Mouse (Mus musculus): Measurements from ENCODE around the gene Pxmp4. TPM values are rescaled to one million over a fixed set of nuclear protein-coding genes. Genes with fewer than 3 reads are reported as not detected.

The Pxmp4 gene
- polyA plus RNA-seq, 1 experiment from 2014 or later, result 32.4 TPM

DNA sequence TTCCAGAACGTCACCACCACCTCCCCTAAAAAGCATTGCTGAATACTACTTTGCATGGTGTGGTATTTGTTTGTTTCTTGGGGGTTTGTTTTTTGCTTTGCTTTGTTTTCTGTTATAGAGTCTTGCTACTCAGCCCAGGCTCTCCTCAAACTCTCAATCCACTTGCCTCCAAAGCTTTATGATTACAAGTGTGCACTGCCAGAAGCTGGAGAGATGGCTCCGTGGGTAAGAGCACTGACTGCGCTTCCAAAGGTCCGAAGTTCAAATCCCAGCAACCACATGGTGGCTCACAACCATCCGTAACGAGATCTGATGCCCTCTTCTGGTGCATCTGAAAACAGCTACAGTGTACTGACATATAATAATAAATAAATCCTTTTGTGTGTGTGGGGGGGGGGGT is 2.9 kb downstream of the Pxmp4 start:
- WGBS, result 74% methylated on average over 6 of the region's 6 CpGs
- no peak overlapping the region for H3K4me2 ChIP-seq (ENCODE audit: low read depth, low read length)
- no peak for ATAC-seq (ENCODE audit: insufficient read depth, low FRiP score)
- H3K27me3 ChIP-seq (ENCODE audit: control insufficient read depth, insufficient read depth, low read length), result no peaks in the 10 kb centered on the region
- H3K27ac ChIP-seq (ENCODE audit: low read length), result no peak overlapping the region
- peaks cover 9% of the 10 kb centered on the region for H3K4me1 ChIP-seq (ENCODE audit: control insufficient read depth, insufficient read depth, low read length)
- H3K36me3 ChIP-seq (ENCODE audit: control insufficient read depth, insufficient read depth, low read length), result no peaks in the 10 kb centered on the region
- H3K9me3 ChIP-seq (replicated peaks; ENCODE audit: control insufficient read depth, low read length), result no peaks in the 10 kb centered on the region
- no peak overlapping the region for H3K4me3 ChIP-seq (replicated peaks; ENCODE audit: low read length)
- no peak overlapping the region for H3K9ac ChIP-seq (ENCODE audit: low read length)

DNA sequence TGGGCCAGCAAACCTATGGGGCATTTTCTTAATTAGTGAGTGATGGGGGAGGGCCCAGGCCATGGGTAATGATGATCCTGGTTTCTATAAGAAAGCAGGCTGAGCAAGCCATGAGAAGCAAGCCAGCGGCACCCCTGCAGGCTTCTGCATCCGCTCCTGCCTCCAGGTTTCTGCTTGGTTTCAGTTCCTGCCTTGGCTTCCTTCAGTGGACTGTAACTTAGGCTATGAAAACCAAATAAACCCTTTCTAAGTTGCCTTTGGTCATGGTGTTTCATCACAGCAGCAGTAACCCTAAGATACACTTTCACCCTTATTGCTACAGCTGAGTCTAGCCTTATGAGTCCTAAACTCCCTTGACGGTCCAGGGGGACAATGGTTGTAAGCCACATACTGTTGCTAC is 6.1 kb downstream of the Pxmp4 start:
- Histone ChIP-seq H3K9me3 (replicated peaks; ENCODE audit: control insufficient read depth, low read length) (no peaks in the 10 kb centered on the region), H3K4me1 (ENCODE audit: control insufficient read depth, insufficient read depth, low read length) (peaks cover under 1% of the 10 kb centered on the region), H3K4me3 (replicated peaks; ENCODE audit: low read length) (no peak overlapping the region), H3K9ac (ENCODE audit: low read length) (no peak overlapping the region), H3K27ac (ENCODE audit: low read length) (no peak overlapping the region), H3K4me2 (ENCODE audit: low read depth, low read length) (no peak overlapping the region), H3K36me3 (ENCODE audit: control insufficient read depth, insufficient read depth, low read length) (peaks cover 3% of the 10 kb centered on the region; the same call in 1 of the 2 replicates), H3K27me3 (ENCODE audit: control insufficient read depth, insufficient read depth, low read length) (no peaks in the 10 kb centered on the region)
- 86% methylated on average over 3 of the region's 3 CpGs for WGBS
- no peak for ATAC-seq (ENCODE audit: insufficient read depth, low FRiP score)

DNA sequence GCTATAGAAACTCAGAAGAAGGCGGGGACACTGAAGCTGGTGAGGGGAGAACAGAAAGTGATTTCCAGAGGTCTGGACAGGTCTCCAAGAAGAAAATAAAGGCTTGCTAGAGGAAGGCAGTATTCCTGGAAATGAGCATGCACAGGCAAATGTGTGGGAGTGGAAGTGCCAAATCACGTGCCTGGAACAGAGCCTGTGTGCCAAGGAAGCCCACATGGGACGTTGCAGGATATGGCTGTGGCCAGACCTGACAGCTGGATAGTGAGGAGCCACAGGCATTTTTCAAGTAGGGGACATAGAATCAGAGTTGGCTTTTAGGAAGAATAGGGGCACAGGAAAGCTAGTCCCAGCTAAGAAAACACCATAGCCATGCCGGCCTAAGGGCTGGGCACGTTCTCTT is 7.7 kb downstream of the Pxmp4 start:
- no peak for ATAC-seq (ENCODE audit: insufficient read depth, low FRiP score)
- H3K36me3 ChIP-seq (ENCODE audit: control insufficient read depth, insufficient read depth, low read length), result peaks cover 3% of the 10 kb centered on the region; the same call in 1 of the 2 replicates

DNA sequence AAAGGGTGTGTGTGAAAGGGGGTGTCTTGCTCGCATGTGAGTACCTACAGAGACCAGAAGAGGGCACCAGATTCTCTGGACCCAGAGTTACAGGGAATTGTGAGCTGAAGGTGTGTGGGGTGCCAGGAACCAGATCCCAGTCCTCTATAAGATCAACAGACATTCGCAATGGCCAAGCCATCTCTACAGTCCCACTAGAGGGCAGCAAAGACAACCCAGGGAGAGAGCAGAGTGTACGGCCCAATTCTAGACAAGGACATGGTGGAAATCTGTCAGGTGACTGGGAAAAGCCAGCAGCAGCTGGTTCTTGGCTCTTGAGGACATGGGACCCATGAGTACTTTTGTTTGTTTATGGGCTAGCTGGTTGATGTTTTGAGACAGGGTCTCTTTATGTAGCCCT is 10.5 kb downstream of the Pxmp4 start:
- Histone ChIP-seq H3K9ac (ENCODE audit: low read length) (no peak overlapping the region), H3K4me3 (replicated peaks; ENCODE audit: low read length) (no peak overlapping the region), H3K27ac (ENCODE audit: low read length) (no peak overlapping the region), H3K4me2 (ENCODE audit: low read depth, low read length) (no peak overlapping the region), H3K27me3 (ENCODE audit: control insufficient read depth, insufficient read depth, low read length) (no peaks in the 10 kb centered on the region), H3K4me1 (ENCODE audit: control insufficient read depth, insufficient read depth, low read length) (no peaks in the 10 kb centered on the region), H3K9me3 (replicated peaks; ENCODE audit: control insufficient read depth, low read length) (no peaks in the 10 kb centered on the region), H3K36me3 (ENCODE audit: control insufficient read depth, insufficient read depth, low read length) (peaks cover 3% of the 10 kb centered on the region; the same call in 1 of the 2 replicates)
- WGBS, result 65% methylated on average over 3 of the region's 3 CpGs
- no peak for ATAC-seq (ENCODE audit: insufficient read depth, low FRiP score)

More for the DNA sequence above, 7.7 kb downstream of the Pxmp4 start:
- H3K9me3 ChIP-seq (replicated peaks; ENCODE audit: control insufficient read depth, low read length), result no peaks in the 10 kb centered on the region
- WGBS, result 76% methylated on average over 5 of the region's 5 CpGs
- no peaks in the 10 kb centered on the region for H3K27me3 ChIP-seq (ENCODE audit: control insufficient read depth, insufficient read depth, low read length)
- no peak overlapping the region for H3K4me2 ChIP-seq (ENCODE audit: low read depth, low read length)
- no peak overlapping the region for H3K4me3 ChIP-seq (replicated peaks; ENCODE audit: low read length)
- no peak overlapping the region for H3K9ac ChIP-seq (ENCODE audit: low read length)
- no peaks in the 10 kb centered on the region for H3K4me1 ChIP-seq (ENCODE audit: control insufficient read depth, insufficient read depth, low read length)
- H3K27ac ChIP-seq (ENCODE audit: low read length), result no peak overlapping the region

DNA sequence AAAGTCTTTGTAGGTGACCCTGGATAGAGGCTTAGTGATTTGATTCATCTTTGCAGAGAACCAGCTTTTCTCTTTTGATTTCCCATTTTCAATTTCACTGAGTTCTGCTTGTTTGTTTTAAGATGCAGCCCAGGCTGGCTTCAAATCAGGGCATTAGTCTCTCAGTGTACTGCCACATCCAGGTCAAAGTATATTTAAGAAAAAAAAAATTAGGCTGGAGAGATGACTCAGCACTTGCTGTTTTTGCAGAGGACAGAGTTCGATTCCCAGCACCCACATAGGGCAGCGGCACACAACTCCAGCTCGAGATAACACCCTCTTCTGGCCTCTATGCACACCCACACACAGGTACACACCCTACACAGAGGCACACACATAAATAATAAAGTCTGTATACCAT is 12.3 kb downstream of the Pxmp4 start:
- H3K4me3 ChIP-seq (replicated peaks; ENCODE audit: low read length), result no peak overlapping the region
- no peak overlapping the region for H3K9ac ChIP-seq (ENCODE audit: low read length)
- H3K27ac ChIP-seq (ENCODE audit: low read length), result no peak overlapping the region
- peaks cover 8% of the 10 kb centered on the region for H3K36me3 ChIP-seq (ENCODE audit: control insufficient read depth, insufficient read depth, low read length)
- H3K4me2 ChIP-seq (ENCODE audit: low read depth, low read length), result no peak overlapping the region
- 80% methylated on average over 3 of the region's 3 CpGs for WGBS
- no peaks in the 10 kb centered on the region for H3K27me3 ChIP-seq (ENCODE audit: control insufficient read depth, insufficient read depth, low read length)
- H3K9me3 ChIP-seq (replicated peaks; ENCODE audit: control insufficient read depth, low read length), result peaks cover 4% of the 10 kb centered on the region; the same call in 1 of the 2 replicates
- ATAC-seq (ENCODE audit: insufficient read depth, low FRiP score), result no peak
- no peaks in the 10 kb centered on the region for H3K4me1 ChIP-seq (ENCODE audit: control insufficient read depth, insufficient read depth, low read length)

DNA sequence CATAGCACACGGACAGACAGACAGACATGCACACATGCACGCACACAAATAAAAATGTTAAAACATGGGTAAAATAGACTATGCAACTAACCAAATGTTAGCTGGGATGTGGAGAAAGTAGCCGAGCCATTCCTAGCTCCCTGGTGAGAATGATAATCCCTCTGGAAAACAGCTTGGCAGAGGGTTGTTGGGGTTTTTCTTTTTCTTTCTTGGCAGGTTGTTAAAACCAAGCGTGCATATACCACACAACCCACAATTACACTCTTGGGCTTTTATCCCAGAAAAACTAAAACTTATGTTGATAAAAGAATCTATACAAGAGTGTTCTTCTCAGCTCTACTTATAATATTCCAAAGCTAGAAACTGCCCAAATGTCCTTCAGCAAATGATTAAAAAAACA is 14.5 kb downstream of the Pxmp4 start:
- ATAC-seq (ENCODE audit: insufficient read depth, low FRiP score), result no peak
- Histone ChIP-seq H3K4me2 (ENCODE audit: low read depth, low read length) (no peak overlapping the region), H3K4me3 (replicated peaks; ENCODE audit: low read length) (no peak overlapping the region), H3K36me3 (ENCODE audit: control insufficient read depth, insufficient read depth, low read length) (peaks cover 8% of the 10 kb centered on the region), H3K27ac (ENCODE audit: low read length) (no peak overlapping the region), H3K4me1 (ENCODE audit: control insufficient read depth, insufficient read depth, low read length) (0 out of 2 replicates have a peak, but pooled peaks cover 4% of the 10 kb centered on the region), H3K9ac (ENCODE audit: low read length) (no peak overlapping the region), H3K9me3 (replicated peaks; ENCODE audit: control insufficient read depth, low read length) (peaks cover 4% of the 10 kb centered on the region; the same call in 1 of the 2 replicates), H3K27me3 (ENCODE audit: control insufficient read depth, insufficient read depth, low read length) (no peaks in the 10 kb centered on the region)
- 87% methylated on average over 4 of the region's 4 CpGs for WGBS

DNA sequence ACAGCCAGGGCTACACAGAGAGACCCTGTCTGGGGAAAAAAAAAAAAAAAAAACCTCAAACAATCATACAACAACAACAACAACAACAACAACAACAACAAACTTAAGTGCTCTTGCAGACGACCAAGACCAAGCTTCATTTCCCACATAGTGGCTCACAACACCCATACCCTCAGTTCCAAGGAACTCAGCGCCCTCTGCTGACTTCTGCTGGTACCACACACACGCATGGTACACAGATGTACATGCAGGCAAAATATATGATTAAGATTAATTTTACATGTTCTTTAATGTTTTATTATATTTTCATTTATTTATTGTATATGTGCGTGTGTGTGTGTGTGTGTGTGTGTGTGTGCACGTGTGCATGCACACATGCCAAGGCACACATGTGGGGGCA is 17.1 kb downstream of the Pxmp4 start:
- H3K9me3 ChIP-seq (replicated peaks; ENCODE audit: control insufficient read depth, low read length), result peaks cover 4% of the 10 kb centered on the region; the same call in 1 of the 2 replicates
- ATAC-seq (ENCODE audit: insufficient read depth, low FRiP score), result no peak

DNA sequence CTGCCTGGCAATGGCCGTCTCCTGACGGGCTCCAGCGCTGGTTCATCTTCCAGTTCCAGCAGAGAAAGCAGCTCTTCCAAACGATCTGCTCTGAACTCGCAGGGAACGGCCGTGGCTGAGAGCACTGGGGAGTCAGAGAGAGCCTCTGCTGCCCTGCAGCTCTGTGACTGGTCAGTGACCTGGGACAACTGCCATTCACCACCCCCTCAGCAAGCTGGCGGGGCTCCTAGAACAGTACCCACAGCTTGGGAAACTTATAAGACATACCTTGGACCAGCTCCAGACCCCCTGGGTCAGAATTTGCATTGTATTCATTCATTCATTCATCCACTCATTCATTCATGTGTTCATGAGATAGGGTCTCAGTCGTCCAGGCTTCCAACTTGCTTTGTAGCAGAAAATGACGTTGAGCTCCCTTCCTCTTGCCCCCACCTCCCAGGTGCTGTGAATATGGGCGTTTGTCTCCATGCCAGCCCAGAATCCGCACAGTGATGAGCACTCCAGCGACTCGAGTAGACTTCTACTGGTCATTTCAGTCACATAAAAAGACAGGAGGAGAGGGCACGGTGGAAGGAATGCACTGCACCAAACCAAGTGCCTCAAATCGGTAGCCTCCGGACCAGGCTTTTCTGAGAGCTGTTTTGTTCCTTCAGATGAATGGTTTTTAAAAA is 18.4 kb downstream of the Pxmp4 start:
- Histone ChIP-seq H3K4me2 (ENCODE audit: low read depth, low read length) (no peak overlapping the region), H3K4me3 (replicated peaks; ENCODE audit: low read length) (no peak overlapping the region), H3K9me3 (replicated peaks; ENCODE audit: control insufficient read depth, low read length) (peaks cover 4% of the 10 kb centered on the region; the same call in 1 of the 2 replicates), H3K27me3 (ENCODE audit: control insufficient read depth, insufficient read depth, low read length) (no peaks in the 10 kb centered on the region), H3K27ac (ENCODE audit: low read length) (no peak overlapping the region), H3K4me1 (ENCODE audit: control insufficient read depth, insufficient read depth, low read length) (0 out of 2 replicates have a peak, but pooled peaks cover 7% of the 10 kb centered on the region), H3K9ac (ENCODE audit: low read length) (no peak overlapping the region), H3K36me3 (ENCODE audit: control insufficient read depth, insufficient read depth, low read length) (peaks cover 5% of the 10 kb centered on the region; the same call in 1 of the 2 replicates)
- 68% methylated on average over 17 of the region's 17 CpGs for WGBS
- no peak for ATAC-seq (ENCODE audit: insufficient read depth, low FRiP score)

More for the DNA sequence above, 17.1 kb downstream of the Pxmp4 start:
- Histone ChIP-seq H3K27me3 (ENCODE audit: control insufficient read depth, insufficient read depth, low read length) (no peaks in the 10 kb centered on the region), H3K36me3 (ENCODE audit: control insufficient read depth, insufficient read depth, low read length) (peaks cover 5% of the 10 kb centered on the region; the same call in 1 of the 2 replicates), H3K4me2 (ENCODE audit: low read depth, low read length) (no peak overlapping the region), H3K4me1 (ENCODE audit: control insufficient read depth, insufficient read depth, low read length) (0 out of 2 replicates have a peak, but pooled peaks cover 7% of the 10 kb centered on the region), H3K9ac (ENCODE audit: low read length) (no peak overlapping the region), H3K27ac (ENCODE audit: low read length) (no peak overlapping the region), H3K4me3 (replicated peaks; ENCODE audit: low read length) (no peak overlapping the region)
- 82% methylated on average over 5 of the region's 5 CpGs for WGBS

All from stomach, embryonic 16.5 days (tissue).